10 mouse cellular contexts compared by ENCODE assay signal in the genomic region with DNA sequence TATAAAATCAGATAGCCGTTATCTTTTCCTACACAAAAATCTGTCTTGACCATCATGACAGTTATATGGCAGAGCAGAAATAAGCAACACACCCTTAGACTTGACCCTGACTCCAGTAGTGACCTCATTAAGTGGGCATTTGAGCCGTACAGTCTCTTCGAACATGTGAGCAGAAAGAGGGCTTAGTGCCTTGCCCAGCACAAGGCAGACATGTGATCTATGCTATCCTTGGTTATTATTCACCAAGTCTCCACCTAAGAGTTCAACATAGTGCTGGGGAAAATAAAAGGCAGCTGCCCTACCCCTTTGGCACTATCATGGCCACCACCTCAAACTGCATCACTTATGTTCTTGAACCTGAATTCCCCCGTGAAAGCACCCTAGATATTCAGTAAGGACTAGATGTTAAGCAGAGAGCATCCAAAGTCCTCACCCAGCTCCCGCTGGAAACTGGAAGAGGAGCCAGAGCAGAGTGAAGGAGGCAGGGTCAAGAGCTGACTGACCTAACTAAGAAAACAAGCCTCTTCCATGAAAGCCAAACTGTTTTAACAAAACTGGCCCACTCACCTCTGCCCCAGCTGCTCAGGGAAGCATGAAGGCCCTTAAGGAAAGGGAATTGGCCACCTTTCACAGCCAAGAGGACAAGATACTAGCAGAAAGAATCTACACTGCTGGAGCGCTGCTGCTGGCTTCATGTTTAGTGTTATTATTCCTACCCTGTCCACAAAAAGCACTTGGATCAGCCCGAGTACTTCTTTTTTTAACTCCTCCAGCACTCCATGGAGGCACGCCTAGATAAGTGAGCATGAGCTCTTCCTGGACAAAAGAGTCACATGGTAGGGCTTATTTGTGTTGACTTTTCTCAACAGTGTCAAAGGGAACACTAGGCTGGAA. TPM values are rescaled to one million over a fixed set of nuclear protein-coding genes. Genes with fewer than 3 reads are reported as not detected.
DNase-seq lines count a peak whose midpoint lies in the region; ATAC-seq and TF ChIP-seq lines count a peak whose summit lies in the region.
"Had no signal": no experiment of that assay in that cellular context is flagged by ENCODE, and none has a peak within 500 bp of the region (broad histone marks: within the 10 kb centered on the region; RNA-seq: fewer than 3 reads in every experiment).

No protein-coding gene starts in this region.

- intact Hi-C loops in heart, postnatal 25 days (cut with DNase I), result no loop called here

- TF ChIP-seq CTCF in olfactory bulb, adult 2 months (IDR thresholded peaks at IDR 0.05; ENCODE audit: insufficient read depth, low read depth, low read length), result no peak

- H3K27ac ChIP-seq in olfactory bulb, adult 2 months (ENCODE audit: insufficient read depth, low read depth, low read length), result peak overlapping the region; percentile 60
- H3K27ac ChIP-seq: forebrain, embryonic 12.5 days; liver, embryonic 15.5 days had no signal

- WGBS in olfactory bulb, adult 2 months, result 58% methylated on average over 8 of the region's 8 CpGs

- peaks cover 10% of the 10 kb centered on the region for H3K4me1 ChIP-seq in olfactory bulb, adult 2 months (ENCODE audit: control insufficient read depth, insufficient read depth, low read length)
- H3K4me1 ChIP-seq: forebrain, embryonic 12.5 days; liver, embryonic 15.5 days had no signal

- no peak overlapping the region for H3K4me3 ChIP-seq in olfactory bulb, adult 2 months (ENCODE audit: insufficient read depth, low read depth, low read length)
- H3K4me3 ChIP-seq: forebrain, embryonic 12.5 days; liver, embryonic 15.5 days had no signal

- peak; percentile 95 for DNase-seq in heart, adult 11 months
- no peak for DNase-seq in heart, postnatal 25 days (ENCODE audit: low spot score)
- peak; percentile 45 for DNase-seq in heart, adult 8-10 months (ENCODE audit: low spot score)
- peak; percentile 77 for DNase-seq in kidney, adult 11 months
- DNase-seq in frontal cortex, postnatal 36 days (ENCODE audit: low spot score in 2 of 2), result no peak
- no peak for DNase-seq in thymus, postnatal 4 days

- TF ChIP-seq POLR2A in olfactory bulb, adult 2 months (IDR thresholded peaks at IDR 0.05; ENCODE audit: insufficient read depth, low read depth, low read length), result no peak

- no peak for ATAC-seq in monocyte, adult 5-6 weeks (replicated peaks; ENCODE audit: insufficient number of reproducible peaks, low FRiP score, low TSS enrichment, poor library complexity, severe bottlenecking)

RNA-seq across cellular contexts. Expression of a gene that starts 40.4 kb away (rescaled TPM):
- 10 to 100 TPM; 30.9 to 32.3 TPM for total RNA-seq in heart, postnatal 25 days (2021)
- 10 to 100 TPM; 41.5 to 49.0 (median 44.3) TPM for total RNA-seq in heart, adult 8-10 months (2022)
- not detected in 2 replicates for polyA plus RNA-seq in olfactory bulb, adult 2 months (2012; ENCODE audit: insufficient read depth, insufficient read length, low replicate concordance, missing spikeins)
- total RNA-seq in monocyte, adult 5-6 weeks (2017), result 1.1 to 2.2 TPM (median 1.2 TPM) in 3 replicates

Comparison
In these comparisons a context has a peak if more than half of its experiments do, and no peak if none do; other contexts are left out.
1. DNase-seq: peak in heart, adult 11 months (single experiment), heart, adult 8-10 months (single experiment) and kidney, adult 11 months (single experiment); none in heart, postnatal 25 days (single experiment), frontal cortex, postnatal 36 days (0 of 2) and thymus, postnatal 4 days (single experiment).